Mouse (Mus musculus) mouse embryonic stem cell (cell line): ENCODE results near the gene Polr3f.

Experiments
- in situ Hi-C, 2 experiments: fragments of 300-500 bp; cut with MboI; formaldehyde crosslinking; loops; 1 replicate in 1 of 2; 3 replicates in 1 of 2; pipeline ENCODE4 v1.14.3; 2019 to 2020; ENCODE audit warnings: low sequenced_read_pairs in 2 of 2, low pct_unique_long_range_greater_than_20kb in 1 of 2, mixed read lengths in 1 of 2; ENCODE audit not compliant: unreplicated experiment in 1 of 2

Polr3f gene

GRCm38 (mm10) chr2:144526981-144527820 lies at the start of gene Polr3f, which contains the start of gene Dzank1:
Gene Polr3f, plus strand, starts transcription at chr2:144527718.
Gene Dzank1, minus strand, starts transcription at chr2:144527414.
- in situ Hi-C loops = no loop called here

DNA sequence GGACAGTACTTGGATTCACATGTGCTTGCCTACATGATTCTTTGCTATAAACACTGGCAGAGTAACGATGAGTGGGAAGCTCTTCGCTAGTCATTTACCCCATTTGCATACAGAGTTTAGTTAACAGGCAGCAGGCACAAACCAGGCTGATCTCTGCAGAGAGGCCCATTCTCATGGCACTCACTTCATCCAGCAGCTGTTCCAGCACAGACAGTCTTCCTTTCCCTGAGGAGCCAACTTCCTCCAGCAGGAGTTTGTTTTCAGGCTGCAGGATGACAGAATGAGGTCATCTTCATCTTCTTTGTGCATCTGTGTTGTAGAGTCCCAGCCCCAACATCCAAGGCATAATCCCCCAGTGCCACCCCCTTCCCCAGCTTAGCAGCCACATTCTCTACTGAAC lies 48.1 kb upstream of the Polr3f start:
- in situ Hi-C loops = no loop called here

DNA sequence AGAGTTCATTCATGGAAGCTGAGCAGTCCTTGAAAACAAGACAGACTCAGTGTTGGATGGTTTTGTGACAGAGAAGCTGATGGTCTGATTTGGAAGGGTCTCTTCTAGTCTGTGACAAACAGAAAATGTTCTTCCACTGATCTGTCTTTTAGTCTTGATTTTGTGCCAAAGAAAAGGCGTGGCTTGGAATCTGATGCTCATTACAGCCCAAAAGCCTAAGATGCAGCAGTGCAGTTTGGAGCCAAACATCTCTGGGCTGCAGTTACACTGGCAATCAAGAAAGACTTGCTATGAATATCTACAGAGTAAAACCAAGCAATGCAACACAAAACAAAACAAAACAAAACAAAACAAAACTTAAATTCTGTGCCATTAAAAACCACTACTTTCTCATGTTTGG lies 43.4 kb upstream of the Polr3f start:
- in situ Hi-C loops = no loop called here

DNA sequence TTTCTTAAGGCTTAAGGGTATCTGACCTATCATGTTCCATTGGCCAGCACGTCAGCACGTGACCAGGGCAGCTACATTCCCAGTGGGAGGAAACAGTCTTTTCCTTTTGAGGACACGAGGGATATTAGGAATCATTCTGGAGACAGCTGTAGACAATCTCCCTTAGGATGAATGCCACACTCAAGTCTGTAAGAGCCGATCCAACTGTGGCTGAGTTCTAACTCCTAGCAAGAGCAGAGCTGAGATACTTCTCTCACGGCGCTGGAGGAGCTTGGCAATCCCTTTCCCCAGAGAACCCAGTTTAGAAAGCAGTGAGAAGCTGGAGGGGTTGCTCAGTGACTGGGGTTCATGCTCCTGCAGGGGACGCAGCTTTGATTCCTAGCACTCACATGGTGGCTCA lies 42.1 kb upstream of the Polr3f start:
- in situ Hi-C loops = no loop called here

- in situ Hi-C loops = no loop called here
Observed at GRCm38 (mm10) chr2:144487476-144487875, 40.0 kb upstream of the Polr3f start.

GRCm38 (mm10) chr2:144489342-144489741 lies 38.2 kb upstream of the Polr3f start:
- in situ Hi-C loops = no loop called here

- in situ Hi-C loops = no loop called here
Observed at GRCm38 (mm10) chr2:144502134-144502533, 25.4 kb upstream of the Polr3f start.

DNA sequence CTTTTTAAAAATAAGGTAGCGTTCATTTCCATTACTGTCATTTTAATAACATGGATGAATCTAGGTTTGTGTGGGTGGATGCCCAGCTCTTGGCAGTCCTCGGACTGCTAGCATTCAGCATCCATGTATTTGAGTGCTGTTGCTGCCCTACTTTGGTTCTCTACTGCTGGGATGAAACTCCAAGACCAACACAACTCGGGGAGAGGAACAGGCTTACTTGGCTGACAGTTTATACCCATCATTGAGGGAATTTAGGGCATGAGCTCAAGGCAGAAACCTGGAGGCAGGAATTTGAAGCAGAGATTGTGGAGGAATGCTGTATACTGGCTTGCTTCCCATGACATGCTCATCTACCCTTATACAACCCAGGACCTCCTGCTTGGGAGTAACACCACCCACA lies 12.9 kb upstream of the Polr3f start:
- in situ Hi-C loops = no loop called here

DNA sequence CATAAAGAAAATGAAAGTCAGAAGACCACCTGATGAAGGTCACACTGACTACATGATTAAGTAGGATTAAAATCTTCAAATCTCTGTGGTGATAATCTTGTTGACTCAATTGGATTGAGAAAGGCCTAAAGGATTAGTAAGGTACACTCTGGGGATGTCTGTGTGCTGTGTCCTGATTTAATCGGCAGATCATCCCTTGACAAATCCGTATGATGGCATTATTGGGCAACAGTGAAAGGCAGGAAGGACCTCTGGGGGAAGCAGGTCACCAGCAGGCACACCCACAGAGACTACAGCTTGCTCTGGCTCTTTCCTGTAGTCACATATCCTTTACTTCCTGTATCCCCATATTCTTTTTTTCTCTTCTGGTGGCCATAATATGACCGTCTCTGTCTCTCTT lies 7.7 kb upstream of the Polr3f start:
- in situ Hi-C loops = no loop called here

- in situ Hi-C loops = no loop called here
Observed at GRCm38 (mm10) chr2:144525856-144526255, 1.7 kb upstream of the Polr3f start.

GRCm38 (mm10) chr2:144527821-144528174 lies 280 bp downstream of the Polr3f start:
- in situ Hi-C loops = no loop called here

DNA sequence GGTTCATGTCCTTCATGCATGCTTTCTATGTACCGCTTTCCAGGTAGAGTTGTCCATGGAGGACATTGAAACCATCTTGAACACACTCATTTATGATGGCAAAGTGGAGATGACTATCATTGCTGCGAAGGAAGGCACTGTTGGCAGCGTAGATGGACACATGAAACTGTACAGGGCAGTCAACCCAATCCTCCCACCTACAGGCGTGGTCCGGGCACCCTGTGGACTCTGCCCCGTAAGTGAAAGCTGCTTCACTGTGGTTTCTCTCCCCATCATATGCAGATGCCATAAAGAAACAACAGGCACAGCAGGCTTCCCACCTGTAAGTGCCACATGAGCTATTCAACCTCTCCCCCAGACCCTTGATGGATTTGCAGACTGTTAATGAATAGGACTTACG lies 9.6 kb downstream of the Polr3f start:
- in situ Hi-C loops = no loop called here

DNA sequence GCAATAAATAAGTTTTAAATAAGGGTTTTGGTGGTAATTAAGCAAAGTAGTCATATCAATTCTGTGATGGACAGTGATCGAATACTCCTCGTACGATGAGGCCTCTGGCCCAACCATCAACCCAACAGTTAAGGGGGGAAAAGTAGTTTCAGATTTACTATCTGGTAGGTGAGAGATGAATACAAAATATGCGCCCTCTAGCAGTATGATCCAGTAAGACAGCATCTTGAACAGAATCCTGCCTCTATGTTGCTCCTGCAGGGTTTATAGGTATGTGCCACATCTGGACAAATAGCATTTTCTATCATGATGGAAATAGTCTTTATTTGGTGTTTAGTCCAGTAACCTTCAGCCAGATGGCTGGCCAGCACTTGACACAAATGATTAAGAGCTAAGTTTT lies 13.7 kb downstream of the Polr3f start:
- in situ Hi-C loops = no loop called here

DNA sequence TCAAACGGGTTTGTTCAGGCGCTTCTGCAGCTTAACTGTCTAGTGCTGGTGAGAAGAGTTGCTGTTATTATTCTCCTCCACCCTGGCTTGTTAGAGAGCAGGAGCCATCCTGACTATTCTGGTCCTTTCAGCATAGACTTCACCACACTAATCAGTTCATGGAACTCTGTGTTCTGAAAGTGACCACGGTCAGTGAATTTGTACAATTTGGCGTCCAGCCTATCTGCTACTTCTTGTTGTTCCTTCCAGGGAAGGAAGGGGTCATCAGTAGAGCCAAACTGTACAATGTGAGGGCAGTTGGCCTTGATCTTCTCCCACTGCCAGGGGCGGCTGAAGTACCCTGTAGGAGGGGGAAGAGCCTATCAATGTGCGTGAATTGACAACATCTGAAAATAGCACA lies 16.2 kb downstream of the Polr3f start:
- in situ Hi-C loops = no loop called here

DNA sequence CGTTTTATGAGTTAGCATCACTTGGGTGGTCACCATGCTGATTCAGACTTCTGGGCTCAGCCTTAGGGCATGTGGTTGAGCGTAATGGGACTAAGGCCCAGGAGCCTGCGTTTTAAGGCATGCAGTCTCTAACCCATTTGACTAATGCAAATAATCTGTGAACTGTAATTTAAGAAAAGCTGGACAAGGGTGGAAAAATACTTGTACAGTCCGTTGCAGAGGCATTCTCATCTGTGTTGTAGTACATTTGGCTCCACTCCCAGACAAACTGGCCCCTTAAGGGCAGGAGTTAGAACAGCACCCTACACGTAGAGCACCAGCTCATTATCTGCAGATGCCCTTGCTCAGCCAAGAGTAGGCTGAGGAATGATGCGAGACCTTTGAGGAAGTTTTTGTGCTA lies 17.1 kb downstream of the Polr3f start:
- in situ Hi-C loops = no loop called here

GRCm38 (mm10) chr2:144545061-144545460 lies 17.5 kb downstream of the Polr3f start:
- in situ Hi-C loops = no loop called here

DNA sequence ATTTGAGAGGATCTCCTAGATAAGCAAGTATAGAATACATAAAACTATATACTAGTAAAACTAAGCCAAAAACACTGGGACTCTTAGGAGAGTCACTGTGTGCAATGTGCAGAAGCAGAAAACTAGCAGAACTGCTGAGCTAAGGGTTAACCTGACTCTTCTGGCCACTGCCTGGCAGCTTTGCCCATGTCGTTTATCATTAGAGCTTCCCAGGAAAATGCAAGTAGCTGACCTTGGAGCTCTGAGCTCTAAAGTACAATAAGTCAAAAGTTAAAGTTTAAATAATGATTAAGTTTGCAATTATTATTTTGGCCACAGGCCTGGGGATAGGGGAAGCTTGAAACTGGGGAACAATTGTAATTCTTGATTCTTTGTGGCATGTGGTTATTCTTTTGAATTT lies 18.0 kb downstream of the Polr3f start:
- in situ Hi-C loops = no loop called here

DNA sequence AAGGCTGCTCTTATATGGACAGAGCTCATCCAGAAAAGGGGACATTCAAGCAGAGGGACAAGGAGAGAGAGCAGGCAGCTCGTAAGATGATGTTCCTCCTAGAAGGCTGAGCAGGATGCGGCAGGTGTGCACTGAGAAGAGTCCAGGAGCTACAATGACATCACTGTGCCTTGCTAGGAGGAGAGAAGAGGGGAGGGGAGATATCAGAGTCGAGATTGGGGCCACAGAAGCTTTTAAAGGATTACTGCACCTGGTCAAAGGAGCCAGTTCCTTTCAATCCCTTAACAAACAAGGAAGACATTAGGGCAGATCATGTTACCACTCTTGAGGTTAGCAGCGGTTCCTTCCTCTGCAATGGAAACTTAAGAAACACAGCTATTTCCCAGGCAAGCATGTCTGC lies 20.0 kb downstream of the Polr3f start:
- in situ Hi-C loops = no loop called here

- in situ Hi-C loops = no loop called here
Observed at GRCm38 (mm10) chr2:144550529-144550928, 23.0 kb downstream of the Polr3f start, which contains the start of gene Rbbp9. Gene Rbbp9, minus strand, starts transcription at chr2:144550869.

- in situ Hi-C loops = no loop called here
Observed at GRCm38 (mm10) chr2:144553905-144554304, 26.4 kb downstream of the Polr3f start.
